Mouse (Mus musculus): ENCODE data around the gene Ebpl.
"Not testable (repeated sequence)": the region's sequence is repeated elsewhere in the genome, so short reads cannot be mapped to it uniquely, and the experiment has no call there.

Gene Ebpl

DNA sequence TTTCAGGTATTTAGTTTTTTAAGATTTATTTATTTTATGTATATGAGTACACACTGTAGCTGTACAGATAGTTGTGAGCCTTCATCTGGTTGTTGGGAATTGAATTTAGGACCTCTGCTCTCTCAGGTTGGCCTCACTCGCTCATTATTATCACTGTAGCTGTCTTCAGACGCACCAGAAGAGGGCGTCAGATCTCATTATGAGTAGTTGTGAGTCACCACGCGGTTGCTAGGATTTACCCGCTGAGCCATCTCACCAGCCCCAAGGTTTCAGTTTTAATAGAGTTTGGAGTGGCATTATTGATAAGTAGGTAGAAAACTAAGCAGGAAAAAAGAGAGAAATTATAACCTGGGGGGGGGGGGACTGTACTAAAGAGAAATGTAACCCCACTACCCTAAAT lies 33.2 kb downstream of the Ebpl start:
- DNase-seq (ENCODE audit: low spot score): not testable (repeated sequence)

DNA sequence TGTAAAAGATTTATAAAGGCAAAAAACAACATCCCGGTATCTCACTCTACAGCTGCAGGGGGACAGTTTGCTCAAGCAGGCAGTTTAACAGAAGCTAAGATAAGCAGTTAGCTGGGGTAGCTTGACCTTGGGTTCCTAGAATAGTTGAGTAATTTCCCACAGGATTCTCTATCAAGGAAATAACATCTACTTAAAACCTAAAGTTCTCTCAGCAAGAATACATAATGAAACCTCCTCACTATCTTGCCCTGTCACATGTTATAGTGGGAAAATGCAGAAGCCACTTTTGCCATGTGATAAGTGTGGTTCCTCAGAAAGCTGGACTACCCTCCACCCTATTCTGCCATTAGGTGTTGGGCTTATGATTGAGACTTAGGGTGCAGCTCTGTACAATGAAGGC lies 37.5 kb downstream of the Ebpl start:
- no peak for DNase-seq (ENCODE audit: low spot score)

DNA sequence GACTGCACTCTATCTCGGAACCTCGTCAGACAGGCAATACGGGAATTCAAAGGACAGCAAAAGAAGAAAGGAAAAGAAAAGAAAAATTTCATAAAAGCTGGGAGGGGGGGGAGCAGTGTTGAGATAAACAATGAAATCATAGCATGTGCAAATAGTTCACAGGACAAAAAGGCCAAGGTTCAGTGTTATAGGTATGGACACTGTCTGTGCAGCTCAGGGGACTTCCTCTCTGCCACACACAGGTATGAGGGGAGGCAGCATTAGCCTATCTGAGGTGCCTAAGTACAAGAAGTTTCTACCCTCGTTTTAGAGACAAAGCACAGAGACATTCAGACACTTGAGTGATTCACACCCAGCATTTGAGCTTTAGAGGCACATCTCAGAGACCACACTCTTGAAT lies 39.0 kb downstream of the Ebpl start:
- DNase-seq (ENCODE audit: low spot score): no peak

- no peak for DNase-seq (ENCODE audit: low spot score)
Measured at GRCm38 (mm10) chr14:61320765-61321164, 39.5 kb downstream of the Ebpl start.

GRCm38 (mm10) chr14:61316861-61317260 lies 43.4 kb downstream of the Ebpl start:
- peak; percentile 37 for DNase-seq (ENCODE audit: low spot score)

GRCm38 (mm10) chr14:61310963-61311362 lies 49.3 kb downstream of the Ebpl start:
- DNase-seq (ENCODE audit: low spot score): no peak

GRCm38 (mm10) chr14:61310036-61310772 lies 50.0 kb downstream of the Ebpl start:
- DNase-seq (ENCODE audit: low spot score): no peak

DNA sequence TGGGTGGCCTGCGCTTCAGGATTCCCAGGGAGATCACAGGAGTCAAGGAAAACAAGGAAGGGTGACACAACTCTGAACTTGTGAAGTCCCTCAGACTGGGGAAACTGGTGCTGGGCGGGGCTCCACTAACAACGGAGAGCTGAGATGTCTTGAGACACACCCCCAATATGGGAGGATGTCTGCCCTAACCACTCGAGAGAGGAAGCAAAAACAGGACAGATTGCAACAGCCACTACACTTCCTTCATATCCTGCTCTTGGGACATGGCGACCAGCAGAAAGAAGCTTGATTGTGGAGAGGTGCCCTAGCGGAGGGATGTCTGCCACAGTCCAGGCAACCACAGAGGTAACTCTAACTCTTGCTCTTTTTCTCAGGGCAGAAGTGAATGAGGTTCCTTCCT lies 50.6 kb downstream of the Ebpl start, which contains the start of gene Arl11:
Gene Arl11 (plus strand): TSS at position 161 of the 400 bp plus-strand sequence.
- no peak for DNase-seq (ENCODE audit: low spot score)

DNA sequence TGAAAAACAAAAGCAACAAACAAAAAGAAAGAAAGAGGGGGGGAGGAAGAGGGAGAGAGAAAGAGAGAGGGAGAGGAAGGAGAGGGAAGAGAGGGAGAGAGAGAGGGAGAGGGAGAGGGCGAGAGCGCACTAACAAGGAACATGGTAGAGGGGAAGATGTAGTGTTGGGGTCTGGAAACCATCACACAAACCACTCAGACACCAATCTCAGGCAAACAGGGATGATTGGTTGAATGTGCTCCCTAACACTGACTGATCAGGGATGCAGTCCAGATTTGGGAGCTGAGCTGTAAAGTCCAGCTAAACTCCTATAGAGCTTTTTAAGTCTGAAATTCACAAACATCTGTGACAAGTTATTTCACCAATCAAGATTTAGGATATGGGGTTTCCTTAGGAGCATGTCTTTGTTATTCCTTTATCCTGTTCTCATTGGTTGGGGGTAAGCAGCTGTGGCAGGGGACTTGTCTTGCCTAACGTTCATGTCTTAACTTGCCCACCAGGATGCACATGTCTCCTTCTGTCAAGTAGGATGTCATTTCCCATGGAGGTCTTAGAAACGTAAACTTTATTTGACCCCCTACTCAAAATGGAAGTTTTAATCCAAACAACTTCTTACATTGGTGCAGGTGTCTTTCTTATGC lies 56.1 kb downstream of the Ebpl start:
- no peak for DNase-seq (ENCODE audit: low spot score)

DNA sequence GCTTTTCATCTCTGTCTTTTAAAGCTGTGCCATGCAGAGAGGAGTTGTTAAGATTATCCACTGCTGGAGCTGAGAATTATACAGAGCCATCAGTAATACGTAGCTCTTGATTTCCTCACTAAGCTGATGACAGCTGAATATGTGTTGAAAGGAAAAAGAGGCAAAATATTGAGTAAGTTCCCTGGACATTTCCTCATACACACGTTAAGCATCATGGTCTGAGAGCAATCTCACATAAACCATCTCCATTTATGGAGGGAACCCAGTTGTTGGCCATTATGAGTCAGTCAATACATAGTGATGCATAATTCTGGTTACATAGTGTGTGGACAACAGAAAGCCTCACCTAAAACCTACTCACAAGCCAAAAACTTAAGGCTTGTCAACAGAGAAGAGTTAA lies 57.8 kb downstream of the Ebpl start:
- no peak for DNase-seq (ENCODE audit: low spot score)

- DNase-seq (ENCODE audit: low spot score): no peak
Measured at GRCm38 (mm10) chr14:61301323-61301722, 58.9 kb downstream of the Ebpl start.

GRCm38 (mm10) chr14:61299810-61300209 lies 60.4 kb downstream of the Ebpl start:
- no peak for DNase-seq (ENCODE audit: low spot score)

DNA sequence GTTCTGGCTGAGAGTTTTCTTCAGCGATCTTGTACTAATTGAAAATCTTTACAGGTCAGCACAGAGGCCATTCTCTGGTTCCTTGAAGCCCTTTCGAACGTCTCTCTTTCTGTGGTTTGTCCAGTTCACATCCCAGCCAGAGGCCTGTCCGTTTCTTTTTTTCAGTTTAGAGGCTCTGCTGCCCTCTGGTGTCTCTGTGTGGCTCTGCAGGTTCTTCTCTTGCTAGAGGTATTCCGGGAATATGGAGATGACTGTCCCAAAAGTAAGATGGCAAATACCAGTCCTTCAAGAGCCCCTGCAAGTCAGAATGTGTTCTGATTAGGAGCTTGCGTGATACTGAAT lies 65.5 kb downstream of the Ebpl start:
- DNase-seq (ENCODE audit: low spot score): peak; percentile 55

DNA sequence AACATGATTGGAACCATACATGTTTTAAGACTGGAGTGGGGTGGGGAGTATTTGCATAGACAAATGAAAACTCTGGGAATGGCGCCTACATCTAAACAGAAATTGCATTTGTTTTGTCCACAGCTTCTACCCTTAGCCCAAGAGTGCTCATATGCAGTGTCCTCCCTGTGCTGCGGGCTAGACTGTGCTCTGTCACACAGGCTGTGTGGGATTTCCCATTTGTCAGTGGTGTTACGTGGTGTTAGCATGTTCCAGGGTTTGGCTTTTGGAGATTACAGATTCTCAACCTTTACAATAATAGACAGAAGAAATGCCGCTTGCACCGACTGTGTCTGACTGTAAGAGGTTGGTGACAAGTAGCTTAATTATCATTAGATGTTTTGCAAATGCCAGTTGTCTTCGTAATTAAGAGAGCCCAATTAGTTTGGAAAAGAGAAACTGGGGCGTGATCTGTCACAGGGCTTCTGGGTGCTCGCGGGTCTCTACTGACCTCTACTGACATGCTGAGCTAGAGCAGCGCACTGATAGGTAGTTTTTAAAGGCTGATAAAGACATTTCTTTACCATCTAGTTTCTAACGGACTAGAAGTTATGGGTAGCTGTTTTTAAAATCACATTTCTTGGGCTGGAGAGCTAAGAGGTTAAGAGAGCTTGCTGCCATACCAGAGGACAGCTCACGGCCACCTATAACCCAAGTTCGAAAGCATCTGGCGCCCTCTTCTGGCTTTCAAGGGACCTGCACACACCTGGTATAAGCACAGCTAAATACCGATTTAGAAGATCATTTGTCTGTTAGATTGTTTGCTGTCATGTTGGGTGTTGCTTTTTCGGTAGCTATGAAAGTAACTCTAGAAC lies 66.1 kb downstream of the Ebpl start:
- DNase-seq (ENCODE audit: low spot score): peak; percentile 66

GRCm38 (mm10) chr14:61290664-61291063 lies 69.6 kb downstream of the Ebpl start:
- DNase-seq (ENCODE audit: low spot score): no peak

DNA sequence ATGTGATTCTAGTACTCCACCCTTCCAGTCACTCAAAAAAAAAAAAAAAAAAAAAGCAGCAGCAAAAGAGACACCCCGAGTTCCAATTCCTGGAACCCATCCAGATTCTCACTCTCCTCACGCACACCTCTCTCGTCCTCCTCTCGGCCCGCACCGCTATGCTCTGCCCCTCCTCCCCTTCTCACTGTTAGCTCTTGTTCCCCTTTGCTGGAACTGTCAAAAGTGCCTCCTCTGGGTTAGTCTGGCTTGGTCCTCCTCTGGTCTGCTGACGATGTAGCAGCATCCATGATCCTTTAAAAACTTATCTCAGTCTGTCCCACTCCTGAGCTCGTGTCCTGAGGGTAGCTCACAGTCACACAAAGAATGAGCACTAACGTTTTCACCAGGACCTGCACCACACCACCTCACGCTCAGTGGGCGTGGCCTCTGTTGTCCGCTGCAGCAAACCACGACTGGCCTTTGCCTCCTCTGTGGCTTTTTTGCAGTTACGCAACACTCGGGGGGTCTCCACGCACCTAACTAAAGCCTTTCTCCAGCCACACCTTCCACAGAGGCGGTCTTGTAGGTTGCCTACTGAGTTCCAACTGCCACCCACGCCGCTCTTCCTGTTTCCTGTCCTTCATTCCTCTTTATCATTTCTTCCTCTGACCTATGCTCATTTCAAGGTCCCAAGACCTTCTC lies 71.5 kb downstream of the Ebpl start:
- DNase-seq (ENCODE audit: low spot score): no peak

All from layer of hippocampus, adult 9-10 months (tissue).